Mouse (Mus musculus): ENCODE data around the gene Rimbp3. TPM values are rescaled to one million over a fixed set of nuclear protein-coding genes. Genes with fewer than 3 reads are reported as not detected.
A peak's percentile ranks its signal among the peaks of the same experiment; 100 is the strongest.
"Not testable (repeated sequence)": the region's sequence is repeated elsewhere in the genome, so short reads cannot be mapped to it uniquely, and the experiment has no call there.

Gene Rimbp3
- polyA plus RNA-seq, 1 experiment from 2014 or later, result 2.5 TPM

- no peaks in the 10 kb centered on the region for H3K4me1 ChIP-seq (replicated peaks)
- 92% methylated on average over 5 of the region's 5 CpGs for WGBS
- H3K27ac ChIP-seq, result no peak overlapping the region
- H3K9ac ChIP-seq (replicated peaks), result no peak overlapping the region
- no peak overlapping the region for H3K4me2 ChIP-seq (replicated peaks)
- no peak overlapping the region for H3K4me3 ChIP-seq (replicated peaks)
- no peaks in the 10 kb centered on the region for H3K9me3 ChIP-seq
- no peak for ATAC-seq
- H3K27me3 ChIP-seq, result no peaks in the 10 kb centered on the region
- H3K36me3 ChIP-seq, result no peaks in the 10 kb centered on the region
These were observed 17.2 kb downstream of the Rimbp3 start for GRCm38 (mm10) chr16:17225584-17225983.

DNA sequence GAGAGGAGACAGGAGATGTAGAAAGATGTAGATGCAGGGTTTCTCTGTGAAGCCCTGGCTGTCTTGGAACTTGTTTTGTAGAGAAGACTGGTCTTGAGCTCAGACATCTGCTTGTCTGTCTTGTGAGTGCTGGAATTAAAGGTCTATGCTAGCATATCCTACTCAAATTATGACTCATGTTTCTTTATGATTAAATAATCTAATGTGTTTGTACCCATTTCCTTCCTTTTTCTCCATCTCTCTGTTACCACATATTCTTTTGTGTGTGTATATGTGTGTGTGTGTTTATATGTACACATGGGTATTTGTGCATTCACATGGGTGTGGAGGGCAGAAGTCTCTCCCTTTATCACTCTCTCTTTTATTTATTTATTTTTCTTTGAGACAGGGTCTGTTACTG, 18.1 kb downstream of the Rimbp3 start:
- Histone ChIP-seq H3K4me3 (replicated peaks) (no peak overlapping the region), H3K4me1 (replicated peaks) (no peaks in the 10 kb centered on the region), H3K27ac (no peak overlapping the region), H3K9ac (replicated peaks) (no peak overlapping the region), H3K9me3 (no peaks in the 10 kb centered on the region), H3K27me3 (no peaks in the 10 kb centered on the region), H3K36me3 (no peaks in the 10 kb centered on the region), H3K4me2 (replicated peaks) (no peak overlapping the region)
- no peak for ATAC-seq

- 91% methylated on average over 2 of the region's 2 CpGs for WGBS
These were observed 23.1 kb downstream of the Rimbp3 start for GRCm38 (mm10) chr16:17231523-17231922.

DNA sequence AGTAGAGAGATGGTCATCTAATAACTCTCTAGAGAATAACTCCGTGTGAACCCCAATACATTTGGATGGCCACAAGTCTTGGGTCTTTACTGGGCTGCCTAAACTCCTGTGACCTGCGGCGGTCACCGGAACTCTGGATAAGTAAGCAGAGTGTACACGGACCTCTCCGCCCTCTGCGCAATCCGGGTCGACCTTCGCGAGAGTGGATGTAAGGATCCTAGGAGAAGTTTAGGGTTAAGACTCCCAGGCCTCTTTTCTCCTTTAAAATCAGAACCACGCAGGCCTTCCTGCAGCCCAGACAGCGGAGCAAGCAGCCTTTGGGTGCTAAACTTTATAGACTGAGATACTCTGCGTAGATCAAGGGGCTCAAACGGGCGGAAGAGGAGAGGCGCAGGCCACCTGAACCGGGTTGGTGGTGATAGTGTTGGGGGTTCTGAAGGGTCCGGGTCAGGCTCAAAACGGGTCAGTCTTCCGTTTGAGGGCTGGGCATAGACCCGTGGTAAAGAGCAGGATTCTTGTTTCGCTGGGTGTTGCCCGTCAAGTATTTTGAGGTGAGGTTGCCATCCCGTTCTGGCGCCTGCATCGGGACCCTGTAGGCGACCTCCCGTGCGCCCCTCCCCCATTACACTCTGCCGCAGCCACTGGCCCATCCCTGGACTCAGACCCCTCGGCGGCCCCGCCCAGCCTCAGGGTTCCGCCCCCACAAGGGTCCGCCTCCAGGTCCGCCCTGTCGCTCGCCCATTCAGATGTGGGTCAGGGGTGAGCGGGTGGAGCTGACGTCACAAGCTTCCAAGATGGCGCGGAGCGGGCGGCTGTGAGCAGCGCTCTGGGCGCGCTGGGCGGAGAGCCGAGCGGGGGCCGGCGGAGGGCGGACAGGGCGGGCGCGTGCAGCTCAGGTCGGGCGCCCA, 24.6 kb downstream of the Rimbp3 start, which contains the start of gene Hic2:
Hic2 (plus strand) TSS at position 779 of the 908 bp plus-strand sequence.
- peak within 1 kb of the TSS; percentile 93 for H3K9ac ChIP-seq (replicated peaks)
- under 1% methylated on average over 59 of the region's 59 CpGs for WGBS

More at GRCm38 (mm10) chr16:17231523-17231922, 23.1 kb downstream of the Rimbp3 start:
- not testable (repeated sequence) for H3K27ac ChIP-seq; H3K4me3 ChIP-seq (replicated peaks); ATAC-seq; H3K27me3 ChIP-seq; H3K4me2 ChIP-seq (replicated peaks); H3K36me3 ChIP-seq; H3K9me3 ChIP-seq; H3K9ac ChIP-seq (replicated peaks)
- H3K4me1 ChIP-seq (replicated peaks), result peaks cover 28% of the 10 kb centered on the region

DNA sequence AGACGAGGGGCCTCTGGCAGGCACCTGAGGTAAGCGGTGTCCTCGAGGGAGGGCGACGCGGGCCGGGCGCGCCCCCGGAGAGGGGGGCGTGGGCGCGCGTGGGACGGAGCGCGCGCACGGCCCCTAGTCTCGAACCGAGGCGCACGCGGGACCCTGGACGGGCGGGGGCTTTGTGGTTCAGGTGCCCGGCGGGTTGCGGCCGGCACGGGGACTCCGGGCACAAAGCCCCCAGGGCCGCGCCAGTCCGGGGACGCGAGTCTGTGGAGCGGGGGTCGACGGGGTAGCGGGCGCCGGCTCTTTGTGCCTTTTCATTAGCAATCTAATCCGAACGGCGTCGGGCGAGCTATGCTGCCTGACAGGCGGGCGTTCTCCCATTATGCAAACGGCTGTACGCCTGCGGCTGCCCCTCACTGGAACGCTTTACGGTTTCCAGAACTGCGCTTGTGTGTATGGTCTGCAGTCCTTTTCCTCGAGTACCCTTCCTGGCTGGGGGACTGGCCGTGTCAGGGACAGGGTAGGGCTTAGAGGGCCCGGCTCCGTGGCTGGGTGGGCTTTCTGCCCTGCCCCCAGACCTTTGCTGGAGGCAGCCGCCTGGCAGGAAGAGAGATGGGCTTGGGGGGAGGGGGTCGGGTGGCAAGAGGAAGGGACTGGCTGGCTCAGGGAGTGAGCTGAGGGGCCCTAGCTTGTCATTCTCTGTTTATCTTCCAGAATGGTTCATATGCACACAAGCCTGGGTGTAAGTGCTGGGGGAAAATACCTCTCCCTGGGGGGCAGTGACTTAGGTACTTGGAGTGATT, 25.5 kb downstream of the Rimbp3 start:
- Histone ChIP-seq H3K9me3 (no peaks in the 10 kb centered on the region), H3K4me3 (replicated peaks) (peak overlapping the region; percentile 74), H3K4me1 (replicated peaks) (peaks cover 48% of the 10 kb centered on the region), H3K9ac (replicated peaks) (peak overlapping the region; percentile 93), H3K4me2 (replicated peaks) (peak overlapping the region; percentile 81), H3K27me3 (no peaks in the 10 kb centered on the region), H3K27ac (peak overlapping the region; percentile 96), H3K36me3 (no peaks in the 10 kb centered on the region)
- WGBS, result under 1% methylated on average over 61 of the region's 62 CpGs
- peak; percentile 79 for ATAC-seq

More for the DNA sequence above, 24.6 kb downstream of the Rimbp3 start, which contains the start of gene Hic2:
- Histone ChIP-seq H3K4me1 (replicated peaks) (peaks cover 39% of the 10 kb centered on the region), H3K4me3 (replicated peaks) (peak within 1 kb of the TSS; percentile 74), H3K27me3 (no peaks in the 10 kb centered on the region), H3K4me2 (replicated peaks) (peak within 1 kb of the TSS; percentile 81), H3K36me3 (no peaks in the 10 kb centered on the region), H3K9me3 (no peaks in the 10 kb centered on the region), H3K27ac (peak within 1 kb of the TSS; percentile 96)
- ATAC-seq, result peak; percentile 97

GRCm38 (mm10) chr16:17234499-17234895, 26.1 kb downstream of the Rimbp3 start:
- Histone ChIP-seq H3K9ac (replicated peaks) (peak overlapping the region; percentile 93), H3K4me3 (replicated peaks) (peak overlapping the region; percentile 74), H3K9me3 (no peaks in the 10 kb centered on the region), H3K27me3 (no peaks in the 10 kb centered on the region), H3K36me3 (no peaks in the 10 kb centered on the region), H3K27ac (peak overlapping the region; percentile 96), H3K4me1 (replicated peaks) (peaks cover 53% of the 10 kb centered on the region), H3K4me2 (replicated peaks) (peak overlapping the region; percentile 81)
- 2% methylated on average over 12 of the region's 12 CpGs for WGBS
- ATAC-seq, result no peak

DNA sequence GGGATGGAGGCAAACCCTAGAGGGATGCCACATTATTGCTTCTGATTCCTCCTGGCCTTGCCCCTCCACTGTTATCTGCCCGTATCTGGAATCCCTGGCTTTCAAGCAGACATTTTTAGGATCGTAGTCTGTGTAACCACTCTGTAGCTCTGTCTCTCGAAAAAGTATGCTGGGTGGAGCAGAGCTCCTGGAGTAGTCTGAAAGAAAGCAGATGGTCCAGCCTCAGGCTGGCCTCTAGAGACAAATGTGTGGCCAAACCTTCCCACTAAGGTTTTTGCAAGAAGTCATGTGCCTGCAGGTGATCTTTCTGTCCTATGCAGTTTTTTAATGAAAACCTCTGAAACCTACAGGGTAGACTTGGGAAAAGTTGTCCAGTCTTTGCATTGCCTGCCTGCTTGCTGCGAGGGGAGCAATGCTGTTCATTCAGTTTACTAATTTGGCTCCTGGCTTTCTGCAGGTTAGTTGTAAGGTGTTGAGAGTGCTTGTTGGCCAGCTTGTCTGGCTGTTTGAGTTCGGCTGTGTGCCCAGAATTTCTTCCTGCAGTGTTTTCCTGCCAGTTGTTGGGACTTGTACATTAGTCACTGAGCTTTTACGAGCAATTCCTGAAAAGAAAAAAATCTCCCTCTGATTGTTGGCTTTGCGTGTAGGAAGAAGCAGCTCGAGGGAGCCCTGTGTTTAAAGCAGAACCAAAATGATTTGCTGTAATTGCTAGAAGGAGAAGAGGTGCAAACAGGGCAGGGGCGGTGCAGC, 26.7 kb downstream of the Rimbp3 start:
- Histone ChIP-seq H3K27me3 (no peaks in the 10 kb centered on the region), H3K4me2 (replicated peaks) (peak overlapping the region; percentile 81), H3K4me1 (replicated peaks) (peaks cover 59% of the 10 kb centered on the region), H3K27ac (0 out of 2 replicates have a peak overlapping the region, but pooled peaks have one; percentile 96), H3K36me3 (no peaks in the 10 kb centered on the region), H3K4me3 (replicated peaks) (peak overlapping the region; percentile 74), H3K9ac (replicated peaks) (peak overlapping the region; percentile 93), H3K9me3 (no peaks in the 10 kb centered on the region)
- no peak for ATAC-seq
- 63% methylated on average over 9 of the region's 9 CpGs for WGBS

- no peaks in the 10 kb centered on the region for H3K27me3 ChIP-seq
- no peaks in the 10 kb centered on the region for H3K36me3 ChIP-seq
- H3K9me3 ChIP-seq, result no peaks in the 10 kb centered on the region
- ATAC-seq, result no peak
- H3K27ac ChIP-seq, result no peak overlapping the region
- H3K4me2 ChIP-seq (replicated peaks), result no peak overlapping the region
- WGBS, result 90% methylated on average over 3 of the region's 3 CpGs
- no peak overlapping the region for H3K9ac ChIP-seq (replicated peaks)
- H3K4me1 ChIP-seq (replicated peaks), result peaks cover 65% of the 10 kb centered on the region
- H3K4me3 ChIP-seq (replicated peaks), result no peak overlapping the region
These were observed 29.2 kb downstream of the Rimbp3 start for GRCm38 (mm10) chr16:17237634-17238033.

DNA sequence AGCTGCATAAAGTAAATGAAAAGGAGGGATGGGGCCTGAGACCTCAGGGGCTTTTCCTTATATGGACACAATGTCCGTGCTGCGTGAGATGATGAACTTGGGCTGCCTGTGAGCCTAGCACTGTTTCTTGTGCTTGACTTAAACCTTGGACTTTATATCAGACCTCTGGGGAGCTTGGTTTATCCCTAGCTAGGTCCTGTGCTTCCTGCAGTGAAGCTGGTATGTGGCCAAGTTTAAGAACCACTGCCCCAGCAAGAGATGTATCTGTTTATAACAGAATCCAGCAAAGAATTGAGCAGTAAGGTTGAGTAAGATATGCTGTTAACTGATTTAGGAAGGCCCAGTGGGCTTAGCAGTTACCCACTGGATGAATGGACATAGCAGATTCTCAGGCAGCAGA, 31.0 kb downstream of the Rimbp3 start:
- no peak for ATAC-seq
- peaks cover 59% of the 10 kb centered on the region for H3K4me1 ChIP-seq (replicated peaks)
- 86% methylated on average over 2 of the region's 2 CpGs for WGBS

DNA sequence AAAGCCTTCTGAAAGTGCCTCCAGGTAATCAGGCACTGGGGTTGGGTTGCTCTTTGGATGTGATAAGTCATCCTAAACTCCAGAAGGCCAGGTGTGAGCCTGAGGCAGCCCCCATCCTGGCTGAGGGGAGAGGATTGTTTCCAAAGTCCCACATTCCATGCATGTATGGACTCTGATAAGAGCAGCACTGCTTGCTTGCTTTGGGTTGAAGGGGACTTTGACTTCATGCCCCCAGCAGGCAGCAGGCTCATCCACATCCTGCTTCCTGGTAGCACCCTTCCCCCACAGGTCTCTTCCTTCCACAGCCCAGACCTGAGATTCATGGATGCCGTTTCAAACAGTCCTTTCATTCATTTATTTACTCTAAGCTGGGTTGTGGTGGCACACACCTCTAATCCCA, 35.3 kb downstream of the Rimbp3 start:
- peaks cover 20% of the 10 kb centered on the region for H3K4me1 ChIP-seq (replicated peaks)
- no peaks in the 10 kb centered on the region for H3K27me3 ChIP-seq
- H3K4me2 ChIP-seq (replicated peaks), result no peak overlapping the region
- 77% methylated on average over 1 of the region's 1 CpGs for WGBS
- H3K27ac ChIP-seq, result no peak overlapping the region
- no peak overlapping the region for H3K9ac ChIP-seq (replicated peaks)
- H3K9me3 ChIP-seq, result no peaks in the 10 kb centered on the region
- no peak overlapping the region for H3K4me3 ChIP-seq (replicated peaks)
- no peak for ATAC-seq
- H3K36me3 ChIP-seq, result no peaks in the 10 kb centered on the region

More for the DNA sequence above, 31.0 kb downstream of the Rimbp3 start:
- Histone ChIP-seq H3K4me3 (replicated peaks) (no peak overlapping the region), H3K9me3 (no peaks in the 10 kb centered on the region), H3K27ac (no peak overlapping the region), H3K36me3 (no peaks in the 10 kb centered on the region), H3K4me2 (replicated peaks) (no peak overlapping the region), H3K27me3 (no peaks in the 10 kb centered on the region), H3K9ac (replicated peaks) (no peak overlapping the region)

GRCm38 (mm10) chr16:17244996-17245395, 36.6 kb downstream of the Rimbp3 start:
- WGBS, result 81% methylated on average over 1 of the region's 1 CpGs
- Histone ChIP-seq H3K9me3 (no peaks in the 10 kb centered on the region), H3K27me3 (no peaks in the 10 kb centered on the region), H3K36me3 (no peaks in the 10 kb centered on the region), H3K4me2 (replicated peaks) (no peak overlapping the region), H3K4me1 (replicated peaks) (peaks cover 14% of the 10 kb centered on the region; the same call in 1 of the 2 replicates), H3K4me3 (replicated peaks) (no peak overlapping the region), H3K27ac (no peak overlapping the region), H3K9ac (replicated peaks) (no peak overlapping the region)
- no peak for ATAC-seq
